8 mouse cellular contexts compared by ENCODE assay signal in the genomic region with DNA sequence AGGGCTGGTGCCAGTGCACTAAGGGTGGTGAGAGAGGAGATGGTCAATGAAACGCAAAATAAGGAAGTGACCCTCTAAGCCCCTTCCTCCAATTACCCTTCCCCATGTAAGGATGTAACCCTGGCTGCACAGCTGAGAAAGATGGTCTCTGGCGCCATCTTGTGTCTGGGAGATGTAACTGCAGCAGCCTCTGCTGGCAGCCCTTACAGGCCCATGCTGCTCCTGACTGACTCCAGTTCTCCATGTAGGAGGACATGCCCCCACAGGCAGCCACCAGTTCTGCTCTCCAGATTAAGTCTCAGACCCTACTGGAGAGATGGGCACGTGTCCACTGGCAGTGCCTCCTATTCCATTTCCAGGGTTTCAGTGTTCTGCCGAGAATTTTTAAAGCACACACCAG. TPM values are rescaled to one million over a fixed set of nuclear protein-coding genes. Genes with fewer than 3 reads are reported as not detected.
DNase-seq lines count a peak whose midpoint lies in the region; ATAC-seq and TF ChIP-seq lines count a peak whose summit lies in the region.

No protein-coding gene starts in this region.

- peaks cover 97% of the 10 kb centered on the region for H3K36me3 ChIP-seq in heart, embryonic 12.5 days
- H3K36me3 ChIP-seq in kidney, embryonic 16.5 days (ENCODE audit: insufficient read depth, low read length) = peaks cover 75% of the 10 kb centered on the region
- peaks cover 96% of the 10 kb centered on the region for H3K36me3 ChIP-seq in liver, embryonic 12.5 days
- H3K36me3 ChIP-seq in stomach, embryonic 15.5 days = peaks cover 61% of the 10 kb centered on the region

- 21% methylated on average over 4 of the region's 4 CpGs for WGBS in heart, embryonic 12.5 days
- 23% methylated on average over 4 of the region's 4 CpGs for WGBS in kidney, embryonic 16.5 days
- WGBS in liver, embryonic 12.5 days (ENCODE audit: insufficient replicate concordance) = 25% methylated on average over 4 of the region's 4 CpGs
- 20% methylated on average over 4 of the region's 4 CpGs for WGBS in stomach, embryonic 15.5 days

- DNase-seq in CD8-positive naive resting alpha-beta T cell, adult 2 months (ENCODE audit: low read depth in 2 of 2, low spot score in 2 of 2) = peak; percentile 38 to 54
- peak; percentile 65 for DNase-seq in neural tube, embryonic 10.5 days (ENCODE audit: extremely low spot score, low spot score)

- no peak overlapping the region for H3K27ac ChIP-seq in bone marrow macrophage, adult 2 months (ENCODE audit: insufficient read depth, low read depth, low read length)
- no peak overlapping the region for H3K27ac ChIP-seq in embryonic fibroblast, embryonic 13.5 days (ENCODE audit: insufficient read depth, low read length)
- H3K27ac ChIP-seq in heart, embryonic 12.5 days (ENCODE audit: poor library complexity, severe bottlenecking) = no peak overlapping the region
- no peak overlapping the region for H3K27ac ChIP-seq in kidney, embryonic 16.5 days (ENCODE audit: low read length)
- H3K27ac ChIP-seq in liver, embryonic 12.5 days = no peak overlapping the region
- H3K27ac ChIP-seq in stomach, embryonic 15.5 days = no peak overlapping the region

- H3K9ac ChIP-seq in heart, embryonic 12.5 days = no peak overlapping the region
- no peak overlapping the region for H3K9ac ChIP-seq in kidney, embryonic 16.5 days (replicated peaks; ENCODE audit: low read length)
- no peak overlapping the region for H3K9ac ChIP-seq in liver, embryonic 12.5 days
- H3K9ac ChIP-seq in stomach, embryonic 15.5 days = no peak overlapping the region

- TF ChIP-seq CTCF in bone marrow macrophage, adult 2 months (IDR thresholded peaks at IDR 0.05; ENCODE audit: low read depth, low read length) = peak; percentile 82; the same call in 1 of the 2 replicates
- TF ChIP-seq CTCF in embryonic fibroblast, embryonic 13.5 days (IDR thresholded peaks at IDR 0.05; ENCODE audit: borderline replicate concordance, insufficient read depth, low read length) = peak; percentile 92

- no peak overlapping the region for H3K4me2 ChIP-seq in heart, embryonic 12.5 days
- no peak overlapping the region for H3K4me2 ChIP-seq in kidney, embryonic 16.5 days (replicated peaks; ENCODE audit: low read depth, low read length)
- no peak overlapping the region for H3K4me2 ChIP-seq in liver, embryonic 12.5 days
- H3K4me2 ChIP-seq in stomach, embryonic 15.5 days = no peak overlapping the region

- H3K4me1 ChIP-seq in bone marrow macrophage, adult 2 months (ENCODE audit: control insufficient read depth, insufficient read depth, low read length) = no peaks in the 10 kb centered on the region
- 0 out of 2 replicates have a peak, but pooled peaks cover 2% of the 10 kb centered on the region for H3K4me1 ChIP-seq in embryonic fibroblast, embryonic 13.5 days (ENCODE audit: control insufficient read depth, insufficient read depth, low read length)
- no peaks in the 10 kb centered on the region for H3K4me1 ChIP-seq in heart, embryonic 12.5 days (replicated peaks)
- no peaks in the 10 kb centered on the region for H3K4me1 ChIP-seq in kidney, embryonic 16.5 days (ENCODE audit: insufficient read depth, low read length)
- H3K4me1 ChIP-seq in liver, embryonic 12.5 days = no peaks in the 10 kb centered on the region
- H3K4me1 ChIP-seq in stomach, embryonic 15.5 days = no peaks in the 10 kb centered on the region

- no peaks in the 10 kb centered on the region for H3K9me3 ChIP-seq in heart, embryonic 12.5 days (replicated peaks)
- no peaks in the 10 kb centered on the region for H3K9me3 ChIP-seq in kidney, embryonic 16.5 days (ENCODE audit: low read length)
- H3K9me3 ChIP-seq in liver, embryonic 12.5 days (replicated peaks) = no peaks in the 10 kb centered on the region
- H3K9me3 ChIP-seq in stomach, embryonic 15.5 days = no peaks in the 10 kb centered on the region

- ATAC-seq in heart, embryonic 12.5 days (ENCODE audit: insufficient number of reproducible peaks, low FRiP score) = peak; percentile 63; the same call in 1 of the 2 replicates
- ATAC-seq in kidney, embryonic 16.5 days (ENCODE audit: low FRiP score, low TSS enrichment) = peak; percentile 79; the same call in 1 of the 2 replicates
- peak; percentile 63 for ATAC-seq in liver, embryonic 12.5 days
- ATAC-seq in stomach, embryonic 15.5 days (ENCODE audit: insufficient read depth, low FRiP score, low read depth) = peak; percentile 79

- no peaks in the 10 kb centered on the region for H3K27me3 ChIP-seq in heart, embryonic 12.5 days (replicated peaks)
- no peaks in the 10 kb centered on the region for H3K27me3 ChIP-seq in kidney, embryonic 16.5 days (ENCODE audit: insufficient read depth, low read length)
- H3K27me3 ChIP-seq in liver, embryonic 12.5 days (replicated peaks) = no peaks in the 10 kb centered on the region
- no peaks in the 10 kb centered on the region for H3K27me3 ChIP-seq in stomach, embryonic 15.5 days (replicated peaks)

- no peak for TF ChIP-seq POLR2A in bone marrow macrophage, adult 2 months (IDR thresholded peaks at IDR 0.05; ENCODE audit: borderline replicate concordance, low read depth, low read length)
- no peak for TF ChIP-seq POLR2A in embryonic fibroblast, embryonic 13.5 days (IDR thresholded peaks at IDR 0.05; ENCODE audit: low read depth, low read length)

- H3K4me3 ChIP-seq in bone marrow macrophage, adult 2 months (ENCODE audit: insufficient read depth, low read length) = no peak overlapping the region
- H3K4me3 ChIP-seq in embryonic fibroblast, embryonic 13.5 days (ENCODE audit: insufficient read depth, low read length) = no peak overlapping the region
- H3K4me3 ChIP-seq in heart, embryonic 12.5 days = no peak overlapping the region
- no peak overlapping the region for H3K4me3 ChIP-seq in kidney, embryonic 16.5 days (ENCODE audit: low read length)
- H3K4me3 ChIP-seq in liver, embryonic 12.5 days = no peak overlapping the region
- no peak overlapping the region for H3K4me3 ChIP-seq in stomach, embryonic 15.5 days (replicated peaks)

RNA-seq across cellular contexts. Expression of gene Mcmbp, which starts 34.6 kb away (rescaled TPM):
- polyA plus RNA-seq in bone marrow macrophage, adult 2 months (2012; ENCODE audit: insufficient read depth, insufficient read length, missing spikeins) = 63.6 and 69.0 TPM in 2 replicates
- 39.8 and 44.0 TPM in 2 replicates for polyA plus RNA-seq in embryonic fibroblast, embryonic 13.5 days (2011; ENCODE audit: insufficient read length, low read depth, missing spikeins)
- 46.6 and 49.4 TPM in 2 replicates for polyA plus RNA-seq in heart, embryonic 12.5 days (2016; fragmentation: Nextera tagmentation; extraction: Ambion mirVana)
- polyA plus RNA-seq in kidney, embryonic 16.5 days (2015; fragmentation: Nextera tagmentation; extraction: Ambion mirVana) = 54.8 and 61.2 TPM in 2 replicates
- 41.9 and 42.5 TPM in 2 replicates for polyA plus RNA-seq in liver, embryonic 12.5 days (2016; fragmentation: Nextera tagmentation; extraction: Ambion mirVana)
- 58.2 and 60.9 TPM in 2 replicates for polyA plus RNA-seq in stomach, embryonic 15.5 days (2015; fragmentation: Nextera tagmentation; extraction: Ambion mirVana)

RNA-seq across cellular contexts. Expression of gene Sec23ip, which starts 39.0 kb away (rescaled TPM):
- polyA plus RNA-seq in bone marrow macrophage, adult 2 months (2012; ENCODE audit: insufficient read depth, insufficient read length, missing spikeins) = 22.0 and 23.1 TPM in 2 replicates
- polyA plus RNA-seq in embryonic fibroblast, embryonic 13.5 days (2011; ENCODE audit: insufficient read length, low read depth, missing spikeins) = 58.0 and 64.1 TPM in 2 replicates
- polyA plus RNA-seq in heart, embryonic 12.5 days (2016; fragmentation: Nextera tagmentation; extraction: Ambion mirVana) = 36.9 and 39.1 TPM in 2 replicates
- polyA plus RNA-seq in kidney, embryonic 16.5 days (2015; fragmentation: Nextera tagmentation; extraction: Ambion mirVana) = 39.2 TPM in 2 replicates
- polyA plus RNA-seq in liver, embryonic 12.5 days (2016; fragmentation: Nextera tagmentation; extraction: Ambion mirVana) = 27.4 and 27.7 TPM in 2 replicates
- 32.3 and 32.5 TPM in 2 replicates for polyA plus RNA-seq in stomach, embryonic 15.5 days (2015; fragmentation: Nextera tagmentation; extraction: Ambion mirVana)
